Mouse (Mus musculus) thymus, adult 2 months (tissue): ENCODE data around the gene Vmn1r68. TPM values are rescaled to one million over a fixed set of nuclear protein-coding genes. Genes with fewer than 3 reads are reported as not detected.
A peak's percentile ranks its signal among the peaks of the same experiment; 100 is the strongest.

ENCODE experiments used
- DNase-seq: peaks from one replicate; pipeline ENCODE4 v3.0.0; 2021
- H3K27ac ChIP-seq: fragments of 200-500 bp; 2 replicates; pipeline ENCODE4 v1.5.1; 2012; ENCODE audit warnings: low read length, control low read depth; ENCODE audit not compliant: control insufficient read depth, insufficient read depth
- H3K27me3 ChIP-seq: fragments of 200-500 bp; 2 replicates; pipeline ENCODE4 v1.6.1; 2012; ENCODE audit warnings: mild to moderate bottlenecking, low read length, moderate library complexity, mixed read lengths; ENCODE audit not compliant: control insufficient read depth, insufficient read depth
- H3K36me3 ChIP-seq: fragments of 200-500 bp; 2 replicates; pipeline ENCODE4 v1.6.1; 2012; ENCODE audit warnings: mild to moderate bottlenecking, low read length, moderate library complexity; ENCODE audit not compliant: control insufficient read depth, insufficient read depth
- H3K4me1 ChIP-seq: fragments of 200-500 bp; replicated peaks from 2 replicates; pipeline ENCODE4 v1.6.1; 2012; ENCODE audit warnings: low read length; ENCODE audit not compliant: control insufficient read depth, insufficient read depth
- H3K4me3 ChIP-seq: fragments of 200-500 bp; 2 replicates; pipeline ENCODE4 v1.5.1; 2012; ENCODE audit warnings: mild to moderate bottlenecking, low read length, control low read depth, moderate library complexity; ENCODE audit not compliant: control insufficient read depth, insufficient read depth
- CTCF ChIP-seq: fragments of 200-500 bp; IDR thresholded peaks from 2 replicates; pipeline ENCODE4 v1.5.1; 2012; ENCODE audit warnings: mild to moderate bottlenecking, control low read depth, low read length, moderate library complexity, borderline replicate concordance; ENCODE audit not compliant: control insufficient read depth, poor library complexity, insufficient read depth; ENCODE audit errors: extremely low read depth
- POLR2A ChIP-seq: fragments of 200-500 bp; IDR thresholded peaks from 2 replicates; pipeline ENCODE4 v1.6.1; 2012; ENCODE audit warnings: mild to moderate bottlenecking, low read length, control low read depth, moderate library complexity; ENCODE audit not compliant: control insufficient read depth, poor library complexity, insufficient read depth; ENCODE audit errors: extremely low read depth
- WGBS: fragments of 180-500 bp; shearing (Covaris S2); methylation state at CpG from one replicate; pipeline ENCODE4 v1.1.7; 2018; 5-methylcytosine and 5-hydroxymethylcytosine counted together
- polyA plus RNA-seq: library from polyadenylated mRNA; depleted of rRNA; stranded (reverse); fragments of >200 nt; gene quantifications from 2 replicates; pipeline ENCODE4 v1.2.3, GENCODE M21; 2012; rRNA removed

Gene Vmn1r68
- not detected in 2 replicates for polyA plus RNA-seq

DNA sequence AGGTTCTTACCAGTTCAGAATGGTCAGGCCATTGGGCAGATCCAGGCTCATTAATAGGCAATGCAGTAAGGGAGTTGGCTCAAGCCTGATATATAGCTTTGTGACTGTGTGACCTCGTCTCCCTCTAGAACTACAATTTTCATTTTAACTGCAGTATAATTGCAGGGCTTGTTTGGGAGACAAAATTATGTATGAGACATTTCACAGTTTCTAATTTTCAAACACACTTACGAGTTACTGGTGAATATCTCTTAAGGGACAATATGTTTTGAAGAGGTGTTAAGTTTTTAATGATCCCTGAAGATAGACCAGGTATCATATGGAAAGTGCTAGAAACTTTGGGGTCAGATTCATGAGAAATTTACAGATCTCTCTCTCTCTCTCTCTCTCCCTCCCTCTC is at the start of gene Vmn1r68:
TSS of gene Vmn1r68 (minus strand) at position 101 of the 400 bp plus-strand sequence.
- DNase-seq, result no peak
- Histone ChIP-seq H3K27ac (no peak within 1 kb of the TSS), H3K4me1 (no peaks in the 10 kb centered on the region), H3K36me3 (no peaks in the 10 kb centered on the region), H3K27me3 (no peaks in the 10 kb centered on the region), H3K4me3 (no peak within 1 kb of the TSS)
- 79% methylated on average over 2 of the region's 2 CpGs for WGBS
- TF ChIP-seq CTCF (no peak), POLR2A (no peak)

GRCm38 (mm10) chr7:10495578-10495977 is 62.7 kb downstream of the Vmn1r68 start:
- no peaks in the 10 kb centered on the region for H3K27me3 ChIP-seq
- TF ChIP-seq POLR2A, result no peak
- TF ChIP-seq CTCF, result no peak
- 0 out of 2 replicates have a peak, but pooled peaks cover 2% of the 10 kb centered on the region for H3K4me1 ChIP-seq
- H3K36me3 ChIP-seq, result peaks cover 10% of the 10 kb centered on the region; the same call in 1 of the 2 replicates
- no peak overlapping the region for H3K4me3 ChIP-seq
- no peak for DNase-seq
- no peak overlapping the region for H3K27ac ChIP-seq
- WGBS, result 41% methylated on average over 6 of the region's 6 CpGs

DNA sequence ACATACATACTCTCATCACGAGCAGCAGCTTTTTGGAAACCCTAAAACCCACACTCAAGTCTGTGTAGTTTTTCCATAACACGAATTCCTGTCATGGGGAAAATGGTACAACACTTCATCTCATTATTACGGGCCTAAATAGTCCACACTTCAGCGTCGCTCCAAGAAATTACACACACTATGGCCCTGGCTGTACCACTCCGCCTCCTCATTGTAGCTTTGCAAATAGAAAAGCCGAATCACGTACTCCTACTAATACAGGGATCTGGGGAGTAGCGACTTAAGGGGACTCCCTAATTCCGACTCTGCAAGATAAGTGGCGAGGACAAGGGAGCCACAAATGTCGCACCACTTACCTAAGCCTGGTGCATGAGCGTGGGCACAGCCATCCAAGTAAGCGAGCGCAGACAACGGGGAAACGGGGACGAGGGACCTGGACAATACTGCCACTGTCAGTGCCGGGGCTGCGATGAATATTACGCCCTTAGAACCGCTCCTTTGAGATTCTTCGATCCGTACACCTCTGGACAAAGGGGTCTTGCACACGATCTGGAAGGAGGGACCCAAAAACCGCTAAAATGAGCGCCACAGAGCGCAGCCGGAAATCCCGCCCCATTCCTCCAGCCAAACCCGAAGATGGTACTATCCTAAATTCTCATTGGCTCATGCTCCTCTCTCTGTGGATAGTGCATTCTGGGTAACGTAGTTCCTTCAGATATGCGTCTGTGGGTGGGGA is 63.3 kb downstream of the Vmn1r68 start, which contains the start of gene Zik1:
TSS of gene Zik1 (minus strand) at position 609 of the 736 bp plus-strand sequence.
- 0 out of 2 replicates have a peak, but pooled peaks cover 2% of the 10 kb centered on the region for H3K4me1 ChIP-seq
- 2% methylated on average over 33 of the region's 33 CpGs for WGBS
- TF ChIP-seq POLR2A (no peak), CTCF (no peak)
- no peak within 1 kb of the TSS for H3K27ac ChIP-seq
- DNase-seq, result peak; percentile 63
- H3K36me3 ChIP-seq, result peaks cover 16% of the 10 kb centered on the region
- peak within 1 kb of the TSS; percentile 100 for H3K4me3 ChIP-seq
- H3K27me3 ChIP-seq, result no peaks in the 10 kb centered on the region

DNA sequence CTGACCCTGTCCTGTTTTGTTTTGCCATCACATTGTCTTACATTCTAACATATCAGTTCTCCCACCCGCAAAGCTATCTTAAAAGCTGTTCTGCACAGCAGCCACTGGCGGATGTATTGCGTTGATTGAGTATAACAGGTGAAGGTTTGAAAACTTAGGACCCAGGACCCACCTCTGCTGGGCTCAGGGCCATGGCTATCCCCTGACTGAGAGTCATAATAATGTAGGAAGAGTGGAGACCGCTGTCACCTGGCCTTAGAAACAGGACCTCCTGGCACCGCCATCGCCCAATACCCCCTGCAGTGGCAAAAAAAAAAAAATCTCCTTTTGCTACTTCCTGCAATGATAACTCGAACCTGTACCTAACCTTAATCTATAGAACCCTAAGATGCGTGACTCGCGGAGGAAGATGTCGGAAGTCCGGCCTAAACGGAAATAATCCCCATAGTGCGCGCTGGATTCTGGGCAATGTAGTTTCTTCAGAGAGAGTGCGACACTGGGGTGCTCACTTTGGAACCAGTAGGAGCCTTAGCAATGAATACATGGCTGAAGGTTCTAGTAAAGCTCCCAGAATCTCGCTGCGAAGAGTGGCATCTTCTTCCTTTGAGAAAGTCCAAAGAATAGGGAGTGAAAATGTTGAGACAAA is 77.6 kb downstream of the Vmn1r68 start:
- H3K4me3 ChIP-seq, result no peak overlapping the region
- DNase-seq, result no peak
- WGBS, result 70% methylated on average over 18 of the region's 18 CpGs
- no peaks in the 10 kb centered on the region for H3K27me3 ChIP-seq
- TF ChIP-seq POLR2A (no peak), CTCF (no peak)
- no peak overlapping the region for H3K27ac ChIP-seq
- H3K36me3 ChIP-seq, result no peaks in the 10 kb centered on the region
- H3K4me1 ChIP-seq, result no peaks in the 10 kb centered on the region

- Histone ChIP-seq H3K4me3 (no peak overlapping the region), H3K4me1 (no peaks in the 10 kb centered on the region), H3K27me3 (no peaks in the 10 kb centered on the region), H3K36me3 (no peaks in the 10 kb centered on the region), H3K27ac (no peak overlapping the region)
- no peak for DNase-seq
- TF ChIP-seq CTCF, result no peak
- no peak for TF ChIP-seq POLR2A
Measured at GRCm38 (mm10) chr7:10479813-10480212, 78.5 kb downstream of the Vmn1r68 start.

DNA sequence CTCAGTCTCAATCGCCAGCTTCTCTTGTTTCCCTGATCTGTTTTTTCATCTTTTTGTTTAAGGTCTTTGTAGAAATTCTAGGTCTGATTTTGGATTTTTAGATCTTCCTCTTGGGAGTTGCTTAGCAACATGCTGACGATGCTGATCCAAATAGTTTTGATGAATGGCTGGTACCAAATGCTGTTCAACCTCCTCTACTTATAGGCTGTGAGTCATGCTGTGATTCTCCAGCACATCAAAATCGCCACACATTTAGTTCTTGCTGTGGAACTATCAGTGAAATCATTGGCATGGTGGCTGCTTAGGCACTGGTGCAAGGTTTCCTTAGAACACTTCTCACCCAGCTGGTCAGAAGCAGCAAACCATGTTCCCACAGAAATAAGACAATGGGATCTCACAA is 100.1 kb downstream of the Vmn1r68 start:
- H3K4me3 ChIP-seq, result no peak overlapping the region
- no peak overlapping the region for H3K27ac ChIP-seq
- H3K4me1 ChIP-seq, result no peaks in the 10 kb centered on the region
- TF ChIP-seq CTCF, result no peak
- no peak for TF ChIP-seq POLR2A
- WGBS, result 85% methylated on average over 3 of the region's 3 CpGs
- no peaks in the 10 kb centered on the region for H3K27me3 ChIP-seq
- no peak for DNase-seq
- H3K36me3 ChIP-seq, result no peaks in the 10 kb centered on the region

Other genes starting within 250 kb of the Vmn1r68 start
- gene Vmn1r67, start 115.2 kb downstream of the Vmn1r68 start, polyA plus RNA-seq, result not detected in 2 replicates
- 1.4 and 1.5 TPM in 2 replicates for gene Zik1, start 63.1 kb downstream of the Vmn1r68 start, polyA plus RNA-seq
- not detected in 2 replicates for gene Vmn1r69, start 55.2 kb upstream of the Vmn1r68 start, polyA plus RNA-seq
- gene Vmn1r70, start 73.0 kb upstream of the Vmn1r68 start, polyA plus RNA-seq, result not detected in 2 replicates
- gene Nlrp4b, start 129.3 kb upstream of the Vmn1r68 start, polyA plus RNA-seq, result not detected in 2 replicates
- gene Vmn1r71, start 195.9 kb upstream of the Vmn1r68 start, polyA plus RNA-seq, result not detected in 2 replicates